In genomic region chr17:24478663-24479380, GRCm38 (mm10) we compare ENCODE assay signal across 7 mouse cellular contexts. TPM values are rescaled to one million over a fixed set of nuclear protein-coding genes. Genes with fewer than 3 reads are reported as not detected.
DNase-seq lines count a peak whose midpoint lies in the region; ATAC-seq and TF ChIP-seq lines count a peak whose summit lies in the region.

Gene Mlst8 (minus strand): TSS chr17:24479078.

- intact Hi-C loops in left cerebral cortex, postnatal 4 days (cut with DNase I) = no loop called here

- under 1% methylated on average over 48 of the region's 48 CpGs for WGBS in intestine, postnatal 0 days
- WGBS in midbrain, embryonic 12.5 days = under 1% methylated on average over 48 of the region's 48 CpGs
- WGBS in small intestine, adult 2 months = under 1% methylated on average over 48 of the region's 48 CpGs

- ATAC-seq in intestine, postnatal 0 days = peak; percentile 93
- peak; percentile 91 for ATAC-seq in midbrain, embryonic 12.5 days (ENCODE audit: low FRiP score, low read depth)

- H3K4me2 ChIP-seq in intestine, postnatal 0 days (replicated peaks; ENCODE audit: low read depth) = peak within 1 kb of the TSS; percentile 65
- peak within 1 kb of the TSS; percentile 55 for H3K4me2 ChIP-seq in midbrain, embryonic 12.5 days (replicated peaks)

- H3K27ac ChIP-seq in intestine, postnatal 0 days (ENCODE audit: low read depth, low read length) = peak within 1 kb of the TSS; percentile 88
- H3K27ac ChIP-seq in midbrain, embryonic 12.5 days (replicated peaks) = peak within 1 kb of the TSS; percentile 95
- H3K27ac ChIP-seq in small intestine, adult 2 months (ENCODE audit: insufficient read depth, low read depth, low read length) = peak within 1 kb of the TSS; percentile 89

- TF ChIP-seq CTCF in intestine, postnatal 0 days (IDR thresholded peaks at IDR 0.05; ENCODE audit: low read depth) = peak; percentile 96
- peak; percentile 86 for TF ChIP-seq CTCF in small intestine, adult 2 months (IDR thresholded peaks at IDR 0.05; ENCODE audit: extremely low read depth, insufficient read length, insufficient replicate concordance, low read depth, low read length)

- H3K27me3 ChIP-seq in intestine, postnatal 0 days (replicated peaks; ENCODE audit: control insufficient read depth, insufficient read depth, low read length) = no peaks in the 10 kb centered on the region
- H3K27me3 ChIP-seq in midbrain, embryonic 12.5 days = no peaks in the 10 kb centered on the region
- no peaks in the 10 kb centered on the region for H3K27me3 ChIP-seq in small intestine, adult 2 months (ENCODE audit: control insufficient read depth, insufficient read depth, low read length)

- DNase-seq in adrenal gland, adult 8-10 months = peak; percentile 94
- peak; percentile 98 for DNase-seq in embryo, embryonic 9.5 days (ENCODE audit: extremely low spot score)
- DNase-seq in gonadal fat pad, adult 2 months (ENCODE audit: low read depth) = no peak
- DNase-seq in left cerebral cortex, postnatal 4 days = peak; percentile 98

- peak; percentile 50; the same call in 1 of the 2 replicates for TF ChIP-seq POLR2A in small intestine, adult 2 months (IDR thresholded peaks at IDR 0.05; ENCODE audit: low read depth, low read length)

- peak within 1 kb of the TSS; percentile 87 for H3K4me3 ChIP-seq in intestine, postnatal 0 days (ENCODE audit: low read depth, low read length)
- peak within 1 kb of the TSS; percentile 65 for H3K4me3 ChIP-seq in midbrain, embryonic 12.5 days
- peak within 1 kb of the TSS; percentile 84 for H3K4me3 ChIP-seq in small intestine, adult 2 months (ENCODE audit: low read depth, low read length)

- H3K4me1 ChIP-seq in intestine, postnatal 0 days (replicated peaks; ENCODE audit: control insufficient read depth, insufficient read depth, low read length) = peaks cover 8% of the 10 kb centered on the region
- peaks cover 19% of the 10 kb centered on the region for H3K4me1 ChIP-seq in midbrain, embryonic 12.5 days
- peaks cover 21% of the 10 kb centered on the region for H3K4me1 ChIP-seq in small intestine, adult 2 months (ENCODE audit: control insufficient read depth, insufficient read depth, insufficient read length, low read length)

- H3K9ac ChIP-seq in intestine, postnatal 0 days (ENCODE audit: low read depth, low read length) = peak within 1 kb of the TSS; percentile 73
- peak within 1 kb of the TSS; percentile 73 for H3K9ac ChIP-seq in midbrain, embryonic 12.5 days (replicated peaks)

- no peaks in the 10 kb centered on the region for H3K9me3 ChIP-seq in intestine, postnatal 0 days (ENCODE audit: control insufficient read depth)
- no peaks in the 10 kb centered on the region for H3K9me3 ChIP-seq in midbrain, embryonic 12.5 days

- peaks cover 40% of the 10 kb centered on the region for H3K36me3 ChIP-seq in intestine, postnatal 0 days (ENCODE audit: control insufficient read depth, insufficient read depth)
- peaks cover 36% of the 10 kb centered on the region for H3K36me3 ChIP-seq in midbrain, embryonic 12.5 days
- H3K36me3 ChIP-seq in small intestine, adult 2 months (ENCODE audit: control insufficient read depth, insufficient read depth, low read length) = peaks cover 28% of the 10 kb centered on the region

RNA-seq across cellular contexts. Expression of gene Mlst8, which starts in this region (rescaled TPM):
- 10 to 100 TPM; 24.3 to 37.6 (median 32.2) TPM for total RNA-seq in adrenal gland, adult 8-10 months (2022)
- polyA plus RNA-seq in gonadal fat pad, adult 2 months (2012; rRNA removed) = 41.4 and 44.0 TPM in 2 replicates
- polyA plus RNA-seq in intestine, postnatal 0 days (2015; fragmentation: Nextera tagmentation; extraction: Ambion mirVana) = 11.9 and 12.9 TPM in 2 replicates
- 10 to 100 TPM; 33.4 to 39.1 TPM for total RNA-seq in left cerebral cortex, postnatal 4 days (2021)
- polyA plus RNA-seq in midbrain, embryonic 12.5 days (2016; fragmentation: Nextera tagmentation; extraction: Ambion mirVana) = 37.0 TPM in 2 replicates
- 16.9 and 33.7 TPM in 2 replicates for polyA plus RNA-seq in small intestine, adult 2 months (2012; rRNA removed)
